Mouse (Mus musculus) MEL (cell line): ENCODE results near the gene Mcrip2.

ENCODE experiments used
- MEF2A ChIP-seq: IDR thresholded peaks from 2 replicates; pipeline ENCODE4 v1.6.1; 2014; ENCODE audit warnings: low read depth, mild to moderate bottlenecking, inconsistent platforms, low read length, improper control_type of control experiment; ENCODE audit not compliant: poor library complexity, insufficient replicate concordance, severe bottlenecking; ENCODE audit errors: extremely low read depth
- MYC ChIP-seq: IDR thresholded peaks from 2 replicates; pipeline ENCODE4 v1.6.1; 2011; ENCODE audit warnings: low read depth, mild to moderate bottlenecking, low read length, improper control_type of control experiment, moderate library complexity
- RAD21 ChIP-seq: IDR thresholded peaks from 2 replicates; pipeline ENCODE4 v1.6.1; 2011; ENCODE audit warnings: mild to moderate bottlenecking, low read depth, low read length, improper control_type of control experiment
- UBTF ChIP-seq: IDR thresholded peaks from 2 replicates; pipeline ENCODE4 v1.6.1; 2012; ENCODE audit warnings: low read depth, mild to moderate bottlenecking, inconsistent platforms, low read length, improper control_type of control experiment, moderate library complexity, borderline replicate concordance; ENCODE audit not compliant: insufficient read depth

GRCm38 (mm10) chr17:25835816-25836215 is 32.7 kb downstream of the Mcrip2 start:
- TF ChIP-seq MYC: no peak
- no peak for TF ChIP-seq UBTF
- TF ChIP-seq RAD21: no peak
- no peak for TF ChIP-seq MEF2A
